Mouse (Mus musculus): ENCODE measurements at regions not wholly inside any gene's neighbourhood (a gene's known extent, or its start where the extent isn't known, plus 50 kb on each side); places are given as distances from the start of the nearest gene placed in this dataset.

GRCm38 (mm10) chr2:45554707-45555106 is 437.5 kb upstream of the Zeb2 start:
- no peak for ATAC-seq (ENCODE audit: insufficient number of reproducible peaks, low FRiP score, low TSS enrichment)

DNA sequence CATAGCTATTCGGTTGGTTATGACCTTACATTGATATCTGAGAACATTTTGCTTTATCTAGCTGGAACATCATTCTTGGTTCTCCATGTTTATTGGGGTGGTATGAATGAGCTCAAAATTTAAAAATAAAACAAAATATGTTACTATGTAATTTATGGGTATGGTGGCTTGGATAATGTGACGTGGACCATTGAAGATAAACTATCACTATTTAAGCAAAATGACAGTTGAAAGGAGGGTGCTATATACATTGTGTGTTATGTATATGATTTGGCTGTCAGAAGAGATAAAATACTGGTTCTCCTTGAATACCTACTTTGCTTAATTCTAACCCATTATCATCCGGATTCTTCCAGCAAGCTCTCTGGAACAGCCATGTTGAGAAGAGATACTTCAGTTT is 424.2 kb upstream of the Zeb2 start:
- no peak for ATAC-seq (ENCODE audit: insufficient number of reproducible peaks, low FRiP score, low TSS enrichment)

- no peak for ATAC-seq (ENCODE audit: insufficient number of reproducible peaks, low FRiP score, low TSS enrichment)
Measured at GRCm38 (mm10) chr2:45538950-45539349, 421.8 kb upstream of the Zeb2 start.

DNA sequence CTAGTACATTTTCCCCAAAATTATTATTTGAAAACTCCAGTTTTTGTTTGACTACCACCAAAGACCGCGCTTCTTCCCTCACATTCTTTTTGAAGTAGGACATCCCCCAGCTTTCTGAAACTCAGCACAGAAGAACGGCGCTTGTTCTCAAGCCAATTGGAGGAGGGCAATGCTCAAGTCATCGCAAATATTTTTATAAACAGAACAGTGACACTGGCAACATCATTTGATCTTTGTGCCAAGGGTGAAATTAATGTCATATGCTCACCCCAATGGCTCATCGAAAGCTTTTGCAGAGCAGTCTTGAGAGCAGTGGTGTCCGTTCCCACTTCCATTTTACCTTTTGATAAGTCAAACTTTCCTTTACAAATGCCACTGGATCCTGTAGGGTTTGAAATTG is 420.5 kb upstream of the Zeb2 start:
- no peak for ATAC-seq (ENCODE audit: insufficient number of reproducible peaks, low FRiP score, low TSS enrichment)

DNA sequence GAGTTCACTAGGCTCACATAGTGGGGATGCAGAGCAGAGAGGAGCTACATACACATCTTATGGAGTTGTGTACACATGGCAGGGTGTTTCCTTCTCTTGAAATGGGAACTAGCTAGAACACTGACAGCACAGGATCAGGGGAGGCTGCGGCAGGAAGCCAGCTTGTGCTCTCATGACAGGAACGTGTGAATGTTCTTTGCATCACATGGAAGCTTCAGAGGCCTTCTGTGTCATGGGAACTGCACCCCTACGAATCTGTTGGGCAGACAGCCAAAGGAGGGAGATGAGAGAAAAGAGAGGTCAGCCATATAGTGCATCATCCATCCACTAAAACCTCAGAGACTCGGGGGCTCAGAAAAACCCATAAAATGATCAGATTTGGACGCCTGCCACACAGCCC is 417.6 kb upstream of the Zeb2 start:
- no peak for ATAC-seq (ENCODE audit: insufficient number of reproducible peaks, low FRiP score, low TSS enrichment)

GRCm38 (mm10) chr2:45522310-45522709 is 405.1 kb upstream of the Zeb2 start:
- ATAC-seq (ENCODE audit: insufficient number of reproducible peaks, low FRiP score, low TSS enrichment), result no peak

GRCm38 (mm10) chr2:45519550-45520152 is 402.5 kb upstream of the Zeb2 start:
- ATAC-seq (ENCODE audit: insufficient number of reproducible peaks, low FRiP score, low TSS enrichment), result no peak

GRCm38 (mm10) chr2:45514290-45515180 is 397.3 kb upstream of the Zeb2 start:
- ATAC-seq (ENCODE audit: insufficient number of reproducible peaks, low FRiP score, low TSS enrichment), result no peak

GRCm38 (mm10) chr2:45512852-45513251 is 395.7 kb upstream of the Zeb2 start:
- no peak for ATAC-seq (ENCODE audit: insufficient number of reproducible peaks, low FRiP score, low TSS enrichment)

GRCm38 (mm10) chr2:45511791-45512190 is 394.6 kb upstream of the Zeb2 start:
- ATAC-seq (ENCODE audit: insufficient number of reproducible peaks, low FRiP score, low TSS enrichment), result no peak

- no peak for ATAC-seq (ENCODE audit: insufficient number of reproducible peaks, low FRiP score, low TSS enrichment)
Measured at GRCm38 (mm10) chr2:45504468-45504867, 387.3 kb upstream of the Zeb2 start.

- ATAC-seq (ENCODE audit: insufficient number of reproducible peaks, low FRiP score, low TSS enrichment), result no peak
Measured at GRCm38 (mm10) chr2:45493656-45494055, 376.5 kb upstream of the Zeb2 start.

GRCm38 (mm10) chr2:45486530-45486929 is 369.3 kb upstream of the Zeb2 start:
- ATAC-seq (ENCODE audit: insufficient number of reproducible peaks, low FRiP score, low TSS enrichment), result no peak

GRCm38 (mm10) chr2:45485477-45485876 is 368.3 kb upstream of the Zeb2 start:
- ATAC-seq (ENCODE audit: insufficient number of reproducible peaks, low FRiP score, low TSS enrichment), result no peak

DNA sequence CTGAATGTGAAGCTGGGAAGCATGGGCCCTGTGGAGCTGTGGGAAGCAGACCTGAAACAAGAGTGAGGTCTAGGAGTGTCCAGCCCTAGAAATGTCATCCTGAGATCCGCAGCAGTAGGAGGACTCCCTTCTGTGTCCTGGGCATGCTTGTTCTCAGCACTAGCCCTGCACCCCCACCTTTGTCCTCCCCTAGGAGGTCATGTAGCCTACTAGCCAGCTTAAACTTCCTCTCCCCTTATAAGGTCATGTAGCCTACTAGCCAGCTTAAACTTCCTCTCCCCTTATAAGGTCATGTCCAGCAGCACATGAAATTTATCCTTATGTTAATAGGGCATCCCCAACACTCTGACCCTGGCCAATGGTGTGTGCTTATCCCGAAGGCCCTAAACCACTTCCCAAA is 363.5 kb upstream of the Zeb2 start:
- no peak for ATAC-seq (ENCODE audit: insufficient number of reproducible peaks, low FRiP score, low TSS enrichment)

DNA sequence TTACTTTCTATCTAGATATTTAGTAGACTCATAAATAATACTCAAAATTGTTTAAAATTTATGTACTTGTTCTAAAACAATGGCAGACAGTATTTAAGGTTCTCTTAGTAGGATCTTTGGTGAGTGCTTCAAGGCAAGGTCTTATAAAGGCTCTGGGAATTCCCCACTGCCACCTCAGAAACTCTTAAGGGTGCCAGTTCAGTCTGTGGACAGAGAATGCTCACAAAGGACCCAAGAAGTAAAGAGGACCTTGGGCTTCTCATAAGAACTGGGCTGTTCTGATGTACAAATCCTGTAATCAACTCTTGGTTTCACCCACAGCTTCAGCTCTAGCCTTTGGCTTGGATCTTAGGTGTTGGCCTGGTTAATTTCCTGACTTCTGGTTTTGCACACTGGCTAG is 358.8 kb upstream of the Zeb2 start:
- no peak for ATAC-seq (ENCODE audit: insufficient number of reproducible peaks, low FRiP score, low TSS enrichment)

DNA sequence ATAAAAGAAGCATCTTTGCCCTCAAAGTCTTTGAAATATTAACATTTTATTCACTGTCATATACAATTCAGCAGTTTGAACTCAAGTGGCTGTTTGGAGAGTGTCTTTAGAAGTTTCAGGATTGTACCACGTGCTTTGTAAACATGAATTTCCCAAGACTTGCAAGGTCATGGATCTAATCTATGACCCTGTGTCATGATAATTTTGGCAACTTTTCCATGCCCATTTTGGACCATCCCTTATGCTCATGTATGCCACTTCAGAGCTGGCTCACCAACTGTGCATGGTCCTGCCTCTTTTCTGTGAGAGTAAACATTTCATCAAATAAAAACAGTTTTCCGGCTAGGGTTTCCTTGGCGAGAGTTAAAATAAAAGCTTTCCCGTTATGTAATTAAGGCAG is 347.1 kb upstream of the Zeb2 start:
- ATAC-seq (ENCODE audit: insufficient number of reproducible peaks, low FRiP score, low TSS enrichment), result no peak

DNA sequence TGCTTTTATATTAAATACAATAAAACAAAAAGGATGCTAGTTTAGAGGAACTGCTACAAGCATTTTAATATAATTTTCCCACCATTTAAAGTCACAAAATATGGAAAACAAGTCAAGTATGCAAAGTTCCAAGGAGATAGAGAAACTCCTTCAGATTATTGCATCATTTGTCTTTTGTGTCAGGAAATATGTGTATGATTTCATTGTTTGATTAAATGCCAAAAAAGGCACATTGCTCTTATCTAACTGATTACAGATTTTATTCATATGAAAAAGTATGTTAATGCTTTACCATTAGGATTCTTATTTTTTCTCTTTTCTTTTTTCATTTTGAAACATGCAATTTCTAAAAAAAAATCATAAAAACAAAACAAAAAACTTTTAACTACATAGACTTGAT is 342.2 kb upstream of the Zeb2 start:
- no peak for ATAC-seq (ENCODE audit: insufficient number of reproducible peaks, low FRiP score, low TSS enrichment)

DNA sequence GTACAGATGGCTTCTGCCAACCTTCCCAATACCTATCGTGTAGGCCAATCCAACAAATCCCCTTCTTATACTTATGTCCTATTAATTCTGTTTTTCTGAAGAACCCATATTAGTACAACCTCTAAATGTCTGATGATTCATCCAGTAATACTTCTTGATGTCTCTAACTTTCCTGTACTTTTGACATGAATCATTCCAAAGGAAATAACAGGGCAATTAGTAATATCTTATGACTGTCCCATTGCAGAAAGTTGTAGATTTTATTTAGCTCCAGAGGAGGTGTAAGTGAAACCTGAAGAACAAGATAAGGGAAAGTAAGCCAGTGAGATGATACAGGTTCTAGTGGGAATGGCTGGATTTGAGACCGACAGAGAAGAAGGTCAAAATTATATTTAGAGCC is 337.6 kb upstream of the Zeb2 start:
- no peak for ATAC-seq (ENCODE audit: insufficient number of reproducible peaks, low FRiP score, low TSS enrichment)

- no peak for ATAC-seq (ENCODE audit: insufficient number of reproducible peaks, low FRiP score, low TSS enrichment)
Measured at GRCm38 (mm10) chr2:45439146-45439545, 322.0 kb upstream of the Zeb2 start.

DNA sequence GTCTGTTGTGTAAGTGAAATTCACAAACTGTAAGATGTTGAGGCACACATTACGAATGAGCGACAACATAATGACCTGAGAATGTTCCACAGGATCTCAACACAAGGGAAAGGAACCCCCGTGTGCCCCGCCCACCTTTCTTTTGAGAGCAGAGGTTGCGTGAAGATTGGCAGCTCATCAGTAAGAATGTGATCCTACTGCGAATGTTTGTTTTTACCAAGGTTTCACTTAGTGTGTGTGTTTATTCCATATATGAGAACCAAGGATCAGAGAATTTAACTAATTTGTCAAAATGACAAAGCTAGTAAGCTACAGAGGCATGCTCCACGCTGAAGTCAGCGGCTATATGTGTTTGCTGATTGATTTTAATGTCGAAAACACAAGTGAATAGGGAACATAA is 321.5 kb upstream of the Zeb2 start:
- no peak for ATAC-seq (ENCODE audit: insufficient number of reproducible peaks, low FRiP score, low TSS enrichment)
